Mouse (Mus musculus) frontal cortex, postnatal 36 days (tissue): Measurements from ENCODE around the gene Zg16.

Experiments
- DNase-seq, 2 experiments: peaks; one replicate each; pipeline ENCODE4 v3.0.0; 2022; ENCODE audit warnings: low spot score in 2 of 2

Zg16 gene

GRCm38 (mm10) chr7:127008239-127009019 is 78.7 kb downstream of the Zg16 start:
- DNase-seq: peak; percentile 83 to 85

DNA sequence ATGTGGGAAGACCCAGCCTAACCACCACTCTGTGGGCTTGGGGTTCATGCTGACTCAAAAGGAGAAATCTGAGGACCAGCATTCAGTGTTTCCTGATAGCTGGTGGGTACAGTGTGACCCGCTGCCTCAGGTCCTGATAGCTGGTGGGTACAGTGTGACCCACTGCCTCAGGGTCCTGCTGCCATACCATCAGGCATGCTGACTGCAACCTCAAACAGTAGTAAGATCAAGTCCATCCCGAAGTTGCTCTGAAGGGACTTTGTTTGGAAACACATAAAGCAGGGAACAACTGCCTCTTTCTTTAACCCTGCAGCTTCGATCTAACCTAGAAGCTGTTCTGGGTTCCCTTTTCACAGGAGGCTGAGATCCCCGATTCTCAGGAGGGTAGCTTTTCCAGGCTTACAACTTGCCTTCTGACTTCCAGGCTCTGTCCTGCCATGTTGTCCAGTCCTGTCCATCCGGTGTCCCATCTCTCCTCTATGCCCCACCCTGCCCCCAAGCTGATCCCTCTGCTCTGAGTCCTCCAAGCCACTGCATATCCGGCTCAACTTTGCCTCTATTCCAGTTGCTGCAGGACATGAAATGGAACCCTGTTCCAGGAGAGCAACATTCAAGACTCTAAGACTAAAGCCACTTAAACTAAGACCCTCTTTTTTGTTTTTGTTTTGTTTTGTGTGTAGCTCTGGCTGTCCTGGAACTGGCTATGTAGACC is 79.7 kb downstream of the Zg16 start:
- DNase-seq: no peak

GRCm38 (mm10) chr7:127004122-127004875 is 82.8 kb downstream of the Zg16 start:
- no peak for DNase-seq

DNA sequence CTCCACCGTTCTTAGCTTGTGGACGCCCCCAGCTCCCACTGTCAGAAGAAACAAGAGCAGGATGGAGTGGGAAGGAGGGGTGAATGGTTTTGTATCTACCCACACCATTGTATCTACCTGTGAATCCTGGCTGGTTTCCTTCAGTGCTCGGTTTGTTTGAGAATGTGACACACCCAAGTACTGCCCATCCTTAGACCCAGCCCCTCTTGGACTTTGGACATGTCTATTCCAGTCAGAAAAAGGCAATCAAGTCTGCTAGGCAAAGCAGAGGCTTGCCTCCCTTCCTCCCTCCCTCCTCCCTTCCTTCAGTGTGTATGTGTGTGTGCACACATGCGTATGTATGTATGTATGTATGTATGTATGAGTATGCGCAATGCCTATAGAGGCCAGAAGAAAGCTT is 83.5 kb downstream of the Zg16 start:
- DNase-seq: no peak
